Mouse (Mus musculus): ENCODE results near the gene Ryr1. TPM values are rescaled to one million over a fixed set of nuclear protein-coding genes. Genes with fewer than 3 reads are reported as not detected.

Gene Ryr1
- polyA plus RNA-seq, 1 experiment from 2014 or later, result 0.01 TPM

- no peaks in the 10 kb centered on the region for H3K27me3 ChIP-seq (replicated peaks; ENCODE audit: insufficient read depth, low read length)
- ATAC-seq, result no peak
- no peak for TF ChIP-seq CTCF (IDR thresholded peaks at IDR 0.05)
- no peak for TF ChIP-seq EP300 (IDR thresholded peaks at IDR 0.05)
- H3K4me2 ChIP-seq (replicated peaks; ENCODE audit: low read depth, low read length), result no peak overlapping the region
- no peak overlapping the region for H3K9ac ChIP-seq (replicated peaks; ENCODE audit: low read depth)
- H3K4me3 ChIP-seq (ENCODE audit: low read depth, low read length), result no peak overlapping the region
- no peaks in the 10 kb centered on the region for H3K36me3 ChIP-seq (ENCODE audit: insufficient read depth, low read length)
- DNase-seq (ENCODE audit: low spot score), result no peak
- H3K9me3 ChIP-seq (ENCODE audit: low read length), result no peaks in the 10 kb centered on the region
- 76% methylated on average over 7 of the region's 7 CpGs for WGBS
- no peaks in the 10 kb centered on the region for H3K4me1 ChIP-seq (ENCODE audit: insufficient read depth, low read depth, low read length)
- no peak overlapping the region for H3K27ac ChIP-seq (ENCODE audit: low read length)
These were observed 99.4 kb downstream of the Ryr1 start for GRCm38 (mm10) chr7:29025566-29025965.

GRCm38 (mm10) chr7:29023514-29023913, 101.5 kb downstream of the Ryr1 start:
- no peak overlapping the region for H3K9ac ChIP-seq (replicated peaks; ENCODE audit: low read depth)
- H3K4me3 ChIP-seq (ENCODE audit: low read depth, low read length), result no peak overlapping the region
- H3K4me1 ChIP-seq (ENCODE audit: insufficient read depth, low read depth, low read length), result peaks cover 2% of the 10 kb centered on the region; the same call in 1 of the 2 replicates
- ATAC-seq, result 0 out of 2 replicates have a peak, but pooled peaks have one; percentile 12
- peaks cover 16% of the 10 kb centered on the region; the same call in 1 of the 2 replicates for H3K27me3 ChIP-seq (replicated peaks; ENCODE audit: insufficient read depth, low read length)
- no peak overlapping the region for H3K27ac ChIP-seq (ENCODE audit: low read length)
- TF ChIP-seq CTCF (IDR thresholded peaks at IDR 0.05), result no peak
- no peak for TF ChIP-seq EP300 (IDR thresholded peaks at IDR 0.05)
- no peaks in the 10 kb centered on the region for H3K36me3 ChIP-seq (ENCODE audit: insufficient read depth, low read length)
- no peak for DNase-seq (ENCODE audit: low spot score)
- no peaks in the 10 kb centered on the region for H3K9me3 ChIP-seq (ENCODE audit: low read length)
- 88% methylated on average over 8 of the region's 8 CpGs for WGBS
- no peak overlapping the region for H3K4me2 ChIP-seq (replicated peaks; ENCODE audit: low read depth, low read length)

GRCm38 (mm10) chr7:29022479-29022878, 102.5 kb downstream of the Ryr1 start:
- H3K4me3 ChIP-seq (ENCODE audit: low read depth, low read length), result no peak overlapping the region
- DNase-seq (ENCODE audit: low spot score) (no peak), ATAC-seq (no peak)
- WGBS, result 87% methylated on average over 8 of the region's 8 CpGs
- no peaks in the 10 kb centered on the region for H3K36me3 ChIP-seq (ENCODE audit: insufficient read depth, low read length)
- no peak overlapping the region for H3K4me2 ChIP-seq (replicated peaks; ENCODE audit: low read depth, low read length)
- H3K27me3 ChIP-seq (replicated peaks; ENCODE audit: insufficient read depth, low read length), result peaks cover 19% of the 10 kb centered on the region; the same call in 1 of the 2 replicates
- H3K9me3 ChIP-seq (ENCODE audit: low read length), result no peaks in the 10 kb centered on the region
- peaks cover 2% of the 10 kb centered on the region; the same call in 1 of the 2 replicates for H3K4me1 ChIP-seq (ENCODE audit: insufficient read depth, low read depth, low read length)
- no peak overlapping the region for H3K27ac ChIP-seq (ENCODE audit: low read length)
- H3K9ac ChIP-seq (replicated peaks; ENCODE audit: low read depth), result no peak overlapping the region
- TF ChIP-seq CTCF (IDR thresholded peaks at IDR 0.05), result no peak

- peak overlapping the region; percentile 46 for H3K4me2 ChIP-seq (replicated peaks; ENCODE audit: low read depth, low read length)
- H3K9ac ChIP-seq (replicated peaks; ENCODE audit: low read depth), result no peak overlapping the region
- peak overlapping the region; percentile 17; the same call in 1 of the 2 replicates for H3K4me3 ChIP-seq (ENCODE audit: low read depth, low read length)
- TF ChIP-seq CTCF (IDR thresholded peaks at IDR 0.05) (no peak), EP300 (IDR thresholded peaks at IDR 0.05) (no peak)
- no peaks in the 10 kb centered on the region for H3K36me3 ChIP-seq (ENCODE audit: insufficient read depth, low read length)
- WGBS, result 6% methylated on average over 66 of the region's 88 CpGs
- DNase-seq (ENCODE audit: low spot score) (no peak), ATAC-seq (no peak)
- no peaks in the 10 kb centered on the region; the same call in 1 of the 2 replicates for H3K9me3 ChIP-seq (ENCODE audit: low read length)
- H3K27ac ChIP-seq (ENCODE audit: low read length), result no peak overlapping the region
- peaks cover 2% of the 10 kb centered on the region; the same call in 1 of the 2 replicates for H3K4me1 ChIP-seq (ENCODE audit: insufficient read depth, low read depth, low read length)
- peaks cover 19% of the 10 kb centered on the region; the same call in 1 of the 2 replicates for H3K27me3 ChIP-seq (replicated peaks; ENCODE audit: insufficient read depth, low read length)
These were observed 105.3 kb downstream of the Ryr1 start for GRCm38 (mm10) chr7:29019447-29020220.

- H3K27ac ChIP-seq (ENCODE audit: low read length), result no peak overlapping the region
- H3K4me3 ChIP-seq (ENCODE audit: low read depth, low read length), result no peak overlapping the region
- H3K27me3 ChIP-seq (replicated peaks; ENCODE audit: insufficient read depth, low read length), result peaks cover 19% of the 10 kb centered on the region; the same call in 1 of the 2 replicates
- WGBS, result 71% methylated on average over 7 of the region's 7 CpGs
- no peak overlapping the region for H3K4me2 ChIP-seq (replicated peaks; ENCODE audit: low read depth, low read length)
- no peak for ATAC-seq
- no peaks in the 10 kb centered on the region; the same call in 1 of the 2 replicates for H3K9me3 ChIP-seq (ENCODE audit: low read length)
- H3K36me3 ChIP-seq (ENCODE audit: insufficient read depth, low read length), result no peaks in the 10 kb centered on the region
- no peak for DNase-seq (ENCODE audit: low spot score)
- H3K9ac ChIP-seq (replicated peaks; ENCODE audit: low read depth), result no peak overlapping the region
- no peak for TF ChIP-seq CTCF (IDR thresholded peaks at IDR 0.05)
- no peak for TF ChIP-seq EP300 (IDR thresholded peaks at IDR 0.05)
- peaks cover 2% of the 10 kb centered on the region; the same call in 1 of the 2 replicates for H3K4me1 ChIP-seq (ENCODE audit: insufficient read depth, low read depth, low read length)
These were observed 107.8 kb downstream of the Ryr1 start for GRCm38 (mm10) chr7:29017222-29017621.

- TF ChIP-seq EP300 (IDR thresholded peaks at IDR 0.05), result no peak
- TF ChIP-seq CTCF (IDR thresholded peaks at IDR 0.05), result no peak
- 78% methylated on average over 7 of the region's 7 CpGs for WGBS
- ATAC-seq (no peak), DNase-seq (ENCODE audit: low spot score) (no peak)
- no peak overlapping the region for H3K4me3 ChIP-seq (ENCODE audit: low read depth, low read length)
- H3K36me3 ChIP-seq (ENCODE audit: insufficient read depth, low read length), result no peaks in the 10 kb centered on the region
- H3K4me1 ChIP-seq (ENCODE audit: insufficient read depth, low read depth, low read length), result peaks cover 2% of the 10 kb centered on the region; the same call in 1 of the 2 replicates
- H3K9ac ChIP-seq (replicated peaks; ENCODE audit: low read depth), result no peak overlapping the region
- peaks cover 19% of the 10 kb centered on the region; the same call in 1 of the 2 replicates for H3K27me3 ChIP-seq (replicated peaks; ENCODE audit: insufficient read depth, low read length)
- no peak overlapping the region for H3K4me2 ChIP-seq (replicated peaks; ENCODE audit: low read depth, low read length)
- no peak overlapping the region for H3K27ac ChIP-seq (ENCODE audit: low read length)
- H3K9me3 ChIP-seq (ENCODE audit: low read length), result no peaks in the 10 kb centered on the region; the same call in 1 of the 2 replicates
These were observed 108.5 kb downstream of the Ryr1 start for GRCm38 (mm10) chr7:29016440-29016839.

Measured in lung, postnatal 0 days (tissue).